Mouse (Mus musculus) thymus, postnatal 10 days (tissue): Measurements from ENCODE around the gene Fancm.
"Not testable (repeated sequence)": the region's sequence is repeated elsewhere in the genome, so short reads cannot be mapped to it uniquely, and the experiment has no call there.

Source experiments
- DNase-seq, 2 experiments: peaks; one replicate each; pipeline ENCODE4 v3.0.0; 2021; ENCODE audit warnings: low spot score in 2 of 2

Gene Fancm

DNA sequence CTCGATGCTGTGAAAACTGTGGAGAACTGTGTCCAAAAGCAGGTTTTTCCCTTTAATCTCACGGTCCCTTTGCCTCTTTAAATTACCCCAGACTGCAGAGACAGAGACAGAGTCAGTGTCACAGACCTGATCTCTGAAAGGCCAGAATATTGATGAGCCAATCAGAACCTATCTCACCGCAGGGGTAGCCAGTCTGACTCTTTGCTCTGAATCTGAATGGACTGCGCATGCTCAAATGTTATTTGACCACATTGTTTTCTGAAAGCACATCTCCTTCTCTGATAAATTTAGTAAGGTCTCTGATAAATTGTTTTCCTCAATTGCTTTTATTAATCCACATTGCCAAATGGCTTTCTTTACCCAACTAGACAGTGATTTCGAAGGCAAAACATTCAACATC, 44.0 kb downstream of the Fancm start:
- no peak for DNase-seq

- DNase-seq: not testable (repeated sequence)
Measured at GRCm38 (mm10) chr12:65136121-65136520, 60.7 kb downstream of the Fancm start.

GRCm38 (mm10) chr12:65172021-65172951, 96.9 kb downstream of the Fancm start, which contains the start of gene Mis18bp1:
Gene Mis18bp1, minus strand, starts transcription at chr12:65172604.
- peak; percentile 94 to 96 for DNase-seq

DNA sequence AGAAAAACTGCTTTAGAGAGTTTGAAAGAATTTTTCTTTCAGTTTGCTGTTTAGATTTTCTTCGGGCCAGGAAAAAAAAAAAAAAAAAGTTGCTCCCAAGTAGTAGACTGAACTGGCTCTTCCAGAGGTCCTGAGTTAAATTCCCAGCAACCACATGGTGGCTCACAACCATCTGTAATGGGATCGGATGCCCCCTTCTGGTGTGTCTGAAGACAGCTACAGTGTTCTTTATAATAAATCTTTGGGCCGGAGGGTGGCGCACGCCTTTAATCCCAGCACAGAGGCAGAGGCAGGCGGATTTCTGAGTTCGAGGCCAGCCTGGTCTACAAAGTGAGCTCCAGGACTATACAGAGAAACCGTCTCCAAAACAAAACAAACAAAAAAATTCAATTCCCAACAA, 97.6 kb downstream of the Fancm start:
- peak; percentile 54 to 63 for DNase-seq

DNA sequence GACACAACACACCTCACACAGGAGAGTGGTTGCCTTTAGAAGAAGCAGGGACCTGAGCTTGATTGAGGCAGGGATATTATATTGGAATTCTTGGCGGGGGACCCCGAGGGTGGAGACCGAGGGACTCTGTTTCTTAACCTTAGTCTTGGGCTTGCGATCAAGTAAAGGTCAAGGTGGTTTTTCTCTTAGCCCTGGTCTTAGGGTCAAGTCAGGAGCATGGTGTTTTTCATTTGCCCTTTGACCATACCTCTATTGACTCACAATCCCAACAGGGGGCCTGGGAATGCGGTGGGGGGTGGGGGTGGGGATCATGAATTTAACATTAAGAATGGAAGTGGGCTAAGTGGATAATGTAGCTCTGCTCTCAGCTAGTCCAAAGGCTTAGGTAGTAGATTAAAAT, 98.3 kb downstream of the Fancm start:
- peak in 1 of 2 experiments; percentile 10 for DNase-seq
